Mouse (Mus musculus) MEL (cell line): Measurements from ENCODE around the gene Cpeb1. TPM values are rescaled to one million over a fixed set of nuclear protein-coding genes. Genes with fewer than 3 reads are reported as not detected.

Experiments used
- DNase-seq: peaks from one replicate; pipeline ENCODE4 v3.0.0; 2011; ENCODE audit warnings: low read depth, low spot score
- H3K27ac ChIP-seq: 2 replicates; pipeline ENCODE4 v1.5.1; 2012; ENCODE audit warnings: low read depth, mild to moderate bottlenecking, control low read depth, low read length, moderate library complexity; ENCODE audit not compliant: control insufficient read depth
- H3K27me3 ChIP-seq, 2 experiments: fragments of 150-350 bp in 1 of 2; sonication (generic) in 1 of 2; 2 replicates each; pipeline ENCODE4 v1.6.1; 2012; ENCODE audit warnings: low read length in 2 of 2, mild to moderate bottlenecking in 2 of 2, improper control_type of control experiment in 1 of 2, moderate library complexity in 1 of 2; ENCODE audit not compliant: insufficient read depth in 2 of 2, control insufficient read depth in 1 of 2
- H3K36me3 ChIP-seq, 2 experiments: 2 replicates each; pipeline ENCODE4 v1.6.1; 2012 to 2014; ENCODE audit warnings: low read length in 2 of 2, improper control_type of control experiment in 1 of 2, inconsistent platforms in 1 of 2, mild to moderate bottlenecking in 1 of 2; ENCODE audit not compliant: insufficient read depth in 2 of 2, control insufficient read depth in 1 of 2
- H3K4me1 ChIP-seq, 2 experiments: fragments of 150-350 bp in 1 of 2; sonication (generic) in 1 of 2; 2 replicates each; pipeline ENCODE4 v1.6.1; 2012; ENCODE audit warnings: low read length in 2 of 2, improper control_type of control experiment in 1 of 2, mild to moderate bottlenecking in 1 of 2; ENCODE audit not compliant: insufficient read depth in 2 of 2, control insufficient read depth in 1 of 2
- H3K4me3 ChIP-seq, 2 experiments: fragments of 150-350 bp in 1 of 2; sonication (generic) in 1 of 2; 2 replicates each; pipeline ENCODE4 v1.5.1; 2012; ENCODE audit warnings: low read depth in 2 of 2, low read length in 2 of 2, mild to moderate bottlenecking in 2 of 2, moderate library complexity in 2 of 2, control low read depth in 1 of 2, improper control_type of control experiment in 1 of 2; ENCODE audit not compliant: control insufficient read depth in 1 of 2, insufficient read depth in 1 of 2
- H3K79me2 ChIP-seq: 2 replicates; pipeline ENCODE4 v1.6.1; 2012; ENCODE audit warnings: mild to moderate bottlenecking, low read length, moderate library complexity; ENCODE audit not compliant: control insufficient read depth, poor library complexity, insufficient read depth
- H3K9ac ChIP-seq: 2 replicates; pipeline ENCODE4 v1.6.1; 2012; ENCODE audit warnings: low read depth, mild to moderate bottlenecking, control low read depth, low read length, moderate library complexity; ENCODE audit not compliant: control insufficient read depth, poor library complexity, severe bottlenecking
- H3K9me3 ChIP-seq: fragments of 150-350 bp; sonication (generic); replicated peaks from 2 replicates; pipeline ENCODE4 v1.6.1; 2012; ENCODE audit warnings: mild to moderate bottlenecking, low read length, improper control_type of control experiment, moderate library complexity; ENCODE audit not compliant: insufficient read depth
- BHLHE40 ChIP-seq: IDR thresholded peaks from 2 replicates; pipeline ENCODE4 v1.6.1; 2012; ENCODE audit warnings: low read depth, mild to moderate bottlenecking, inconsistent platforms, low read length, improper control_type of control experiment, borderline replicate concordance
- CTCF ChIP-seq, 3 experiments: IDR thresholded peaks in 2 of 3; conservative IDR thresholded peaks in 1 of 3; 2 replicates each; pipeline ENCODE4 v1.5.1; 2011 to 2012; ENCODE audit warnings: low read length in 3 of 3, low read depth in 2 of 3, mild to moderate bottlenecking in 2 of 3, improper control_type of control experiment in 1 of 3, inconsistent platforms in 1 of 3, mixed read lengths in 1 of 3, moderate library complexity in 1 of 3; ENCODE audit not compliant: control insufficient read depth in 1 of 3, insufficient read depth in 1 of 3, poor library complexity in 1 of 3, severe bottlenecking in 1 of 3
- ELF1 ChIP-seq: IDR thresholded peaks from 2 replicates; pipeline ENCODE4 v1.6.1; 2014; ENCODE audit warnings: low read depth, mild to moderate bottlenecking, inconsistent platforms, low read length, improper control_type of control experiment, moderate library complexity
- ETS1 ChIP-seq: IDR thresholded peaks from 2 replicates; pipeline ENCODE4 v1.6.1; 2012; ENCODE audit warnings: low read depth, mild to moderate bottlenecking, inconsistent platforms, low read length, improper control_type of control experiment, moderate library complexity
- HCFC1 ChIP-seq: IDR thresholded peaks from 2 replicates; pipeline ENCODE4 v1.6.1; 2012; ENCODE audit warnings: low read depth, mild to moderate bottlenecking, inconsistent platforms, low read length, improper control_type of control experiment, moderate library complexity
- JUND ChIP-seq: IDR thresholded peaks from 2 replicates; pipeline ENCODE4 v1.6.1; 2011; ENCODE audit warnings: low read depth, mild to moderate bottlenecking, improper control_type of control experiment, low read length
- KAT2A ChIP-seq: conservative IDR thresholded peaks from 2 replicates; pipeline ENCODE4 v1.6.1; 2012; ENCODE audit warnings: low read depth, low read length, improper control_type of control experiment, inconsistent platforms
- MAZ ChIP-seq: IDR thresholded peaks from 2 replicates; pipeline ENCODE4 v1.6.1; 2012; ENCODE audit warnings: low read depth, mild to moderate bottlenecking, inconsistent platforms, low read length, improper control_type of control experiment
- MYC ChIP-seq: IDR thresholded peaks from 2 replicates; pipeline ENCODE4 v1.6.1; 2011; ENCODE audit warnings: low read depth, mild to moderate bottlenecking, low read length, improper control_type of control experiment, moderate library complexity
- NELFE ChIP-seq: IDR thresholded peaks from 2 replicates; pipeline ENCODE4 v1.6.1; 2011; ENCODE audit warnings: low read depth, low read length, improper control_type of control experiment
- POLR2A ChIP-seq, 2 experiments: IDR thresholded peaks; 2 replicates each; pipeline ENCODE4 v1.6.1; 2011 to 2012; ENCODE audit warnings: low read length in 2 of 2, mild to moderate bottlenecking in 2 of 2, control low read depth in 1 of 2, improper control_type of control experiment in 1 of 2, low read depth in 1 of 2, moderate library complexity in 1 of 2; ENCODE audit not compliant: control insufficient read depth in 1 of 2, insufficient read depth in 1 of 2, poor library complexity in 1 of 2
- POLR2AphosphoS5 ChIP-seq: IDR thresholded peaks from 2 replicates; pipeline ENCODE4 v1.6.1; 2012; ENCODE audit warnings: low read depth, borderline replicate concordance, mild to moderate bottlenecking, inconsistent platforms, low read length, moderate library complexity, mixed read lengths
- RCOR1 ChIP-seq: IDR thresholded peaks from 2 replicates; pipeline ENCODE4 v1.6.1; 2012; ENCODE audit warnings: low read depth, mild to moderate bottlenecking, inconsistent platforms, low read length, improper control_type of control experiment
- TBP ChIP-seq: IDR thresholded peaks from 2 replicates; pipeline ENCODE4 v1.8.0; 2011; ENCODE audit warnings: low read depth, low read length, improper control_type of control experiment
- TCF12 ChIP-seq: IDR thresholded peaks from 2 replicates; pipeline ENCODE4 v1.6.1; 2014; ENCODE audit warnings: low read depth, mild to moderate bottlenecking, inconsistent platforms, low read length, improper control_type of control experiment, moderate library complexity
- USF1 ChIP-seq: IDR thresholded peaks from 2 replicates; pipeline ENCODE4 v1.6.1; 2014; ENCODE audit warnings: low read depth, mild to moderate bottlenecking, inconsistent platforms, low read length, improper control_type of control experiment, moderate library complexity
- USF2 ChIP-seq, 2 experiments: IDR thresholded peaks; 2 replicates each; pipeline ENCODE4 v1.6.1; 2011 to 2012; ENCODE audit warnings: improper control_type of control experiment in 2 of 2, low read length in 2 of 2, borderline replicate concordance in 1 of 2, inconsistent platforms in 1 of 2, low read depth in 1 of 2, mild to moderate bottlenecking in 1 of 2; ENCODE audit not compliant: insufficient read depth in 1 of 2
- ZC3H11A ChIP-seq: IDR thresholded peaks from 2 replicates; pipeline ENCODE4 v1.6.1; 2012; ENCODE audit warnings: low read depth, mild to moderate bottlenecking, inconsistent platforms, low read length, improper control_type of control experiment
- ZKSCAN1 ChIP-seq: IDR thresholded peaks from 2 replicates; pipeline ENCODE4 v1.6.1; 2012; ENCODE audit warnings: low read depth, mild to moderate bottlenecking, inconsistent platforms, low read length, improper control_type of control experiment, moderate library complexity
- ZNF384 ChIP-seq: IDR thresholded peaks from 2 replicates; pipeline ENCODE4 v1.6.1; 2012; ENCODE audit warnings: low read depth, mild to moderate bottlenecking, inconsistent platforms, low read length, improper control_type of control experiment
- polyA plus RNA-seq, 2 experiments: library from polyadenylated mRNA; stranded (reverse) in 1 of 2; unstranded in 1 of 2; fragments of >175 nt in 1 of 2; fragments of >200 nt in 1 of 2; gene quantifications; 2 replicates each; pipeline versions ENCODE4 v1.2.1 to v1.2.4; 2012; ENCODE audit warnings: low replicate concordance in 2 of 2, low read depth in 1 of 2; ENCODE audit not compliant: insufficient read length in 2 of 2, insufficient read depth in 1 of 2, missing spikeins in 1 of 2
- total RNA-seq: library from RNA; depleted of rRNA; stranded (reverse); fragments of 300-350 nt; gene quantifications from 2 replicates; pipeline ENCODE4 v1.2.3, GENCODE M21; 2012

Gene Cpeb1
- total and polyA plus RNA-seq, 3 experiments, result not detected

GRCm38 (mm10) chr7:81331851-81332250 lies 123.4 kb downstream of the Cpeb1 start:
- Histone ChIP-seq H3K4me3 (no peak overlapping the region), H3K9me3 (no peaks in the 10 kb centered on the region), H3K27ac (no peak overlapping the region), H3K9ac (no peak overlapping the region), H3K4me1 (no peaks in the 10 kb centered on the region), H3K36me3 (no peaks in the 10 kb centered on the region; a peak in 1 of 4 replicates), H3K79me2 (no peaks in the 10 kb centered on the region), H3K27me3 (no peaks in the 10 kb centered on the region)
- no peak for TF ChIP-seq MYC
- TF ChIP-seq TBP, result no peak
- no peak for TF ChIP-seq JUND
- no peak for TF ChIP-seq ETS1
- TF ChIP-seq POLR2A (IDR thresholded peaks at IDR 0.05; ENCODE audit: control insufficient read depth in 1 of 2, insufficient read depth in 1 of 2, low read depth in 1 of 2, low read length in 2 of 2, poor library complexity in 1 of 2), result no peak
- TF ChIP-seq MAZ, result no peak
- TF ChIP-seq HCFC1, result no peak
- no peak for TF ChIP-seq NELFE
- no peak for TF ChIP-seq ZKSCAN1
- no peak for TF ChIP-seq ZNF384
- TF ChIP-seq ELF1, result no peak
- TF ChIP-seq CTCF (IDR thresholded peaks at IDR 0.05 in 2 of 3, conservative IDR thresholded peaks at IDR 0.05 in 1 of 3; ENCODE audit: control insufficient read depth in 1 of 3, insufficient read depth in 1 of 3, low read depth in 2 of 3, low read length in 3 of 3, poor library complexity in 1 of 3, severe bottlenecking in 1 of 3), result no peak
- no peak for DNase-seq

GRCm38 (mm10) chr7:81330767-81331166 lies 124.5 kb downstream of the Cpeb1 start:
- H3K4me1 ChIP-seq, result no peaks in the 10 kb centered on the region
- H3K4me3 ChIP-seq, result no peak overlapping the region
- no peak for DNase-seq
- H3K27ac ChIP-seq, result no peak overlapping the region
- no peak overlapping the region for H3K9ac ChIP-seq
- no peaks in the 10 kb centered on the region for H3K27me3 ChIP-seq
- H3K36me3 ChIP-seq, result no peaks in the 10 kb centered on the region; a peak in 1 of 4 replicates
- no peaks in the 10 kb centered on the region for H3K9me3 ChIP-seq
- TF ChIP-seq HCFC1 (no peak), RCOR1 (no peak), USF1 (no peak), USF2 (IDR thresholded peaks at IDR 0.05; ENCODE audit: borderline replicate concordance in 1 of 2, insufficient read depth in 1 of 2, low read depth in 1 of 2, low read length in 2 of 2) (no peak), ELF1 (no peak), ZC3H11A (no peak), MAZ (no peak), KAT2A (no peak), POLR2AphosphoS5 (no peak), BHLHE40 (no peak), TCF12 (no peak), ETS1 (no peak), POLR2A (IDR thresholded peaks at IDR 0.05; ENCODE audit: control insufficient read depth in 1 of 2, insufficient read depth in 1 of 2, low read depth in 1 of 2, low read length in 2 of 2, poor library complexity in 1 of 2) (no peak)
- TF ChIP-seq, all 39 proteins: peak for 0
- no peaks in the 10 kb centered on the region for H3K79me2 ChIP-seq
